Mouse (Mus musculus): Measurements from ENCODE around the gene Ctr9.

DNA sequence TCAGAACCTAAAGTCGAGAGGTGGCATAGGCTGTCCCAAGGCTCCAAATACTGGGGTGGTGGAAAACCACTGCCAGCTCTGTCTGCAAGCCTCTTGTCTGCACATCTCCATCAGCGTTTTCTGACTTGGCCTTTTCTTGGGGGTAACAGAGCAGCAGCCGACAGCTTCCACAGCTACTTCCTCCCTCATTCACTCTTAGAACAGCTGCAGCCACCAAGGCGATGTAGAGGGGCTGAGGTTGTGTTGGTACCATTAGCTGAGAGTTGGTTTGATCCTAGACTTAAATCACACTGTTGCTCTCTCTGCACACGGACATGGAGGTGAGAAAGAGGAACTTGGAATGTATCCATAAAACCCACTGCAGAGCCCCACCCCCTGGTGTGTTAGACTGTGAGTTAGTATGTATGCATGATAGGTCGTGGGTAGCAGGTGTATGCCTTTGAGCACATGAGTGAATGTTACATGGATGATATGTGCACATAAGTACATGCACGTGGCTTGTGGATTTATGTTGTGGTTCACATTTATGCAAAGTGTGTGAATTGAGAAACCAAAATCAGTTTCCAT, 14.6 kb upstream of the Ctr9 start:
- TF ChIP-seq CTCF (IDR thresholded peaks at IDR 0.05; ENCODE audit: low read depth, low read length): no peak
- TF ChIP-seq GATA1 (IDR thresholded peaks at IDR 0.05; ENCODE audit: borderline replicate concordance, low read length): no peak
- no peak for TF ChIP-seq POLR2AphosphoS5 (IDR thresholded peaks at IDR 0.05; ENCODE audit: insufficient replicate concordance, low read depth, low read length)
